Mouse (Mus musculus) lung, postnatal 0 days (tissue): ENCODE measurements around the gene Aplf. TPM values are rescaled to one million over a fixed set of nuclear protein-coding genes. Genes with fewer than 3 reads are reported as not detected.

Experiments
- ATAC-seq: fragments of 200-750 bp; cut with Nextera tagmentation; 2 replicates; pipeline ENCODE4 v1.8.0; 2017; ENCODE audit warnings: moderate library complexity
- DNase-seq: peaks from one replicate; pipeline ENCODE4 v3.0.0-alpha.2; 2016; ENCODE audit warnings: low spot score
- H3K27ac ChIP-seq: fragments of 300-500 bp; sonication (generic); 2 replicates; pipeline ENCODE4 v1.5.1; 2014; ENCODE audit warnings: antibody characterized with exemption, mild to moderate bottlenecking, low read length, mixed read lengths
- H3K27me3 ChIP-seq: fragments of 300-500 bp; sonication (generic); replicated peaks from 2 replicates; pipeline ENCODE4 v1.6.1; 2014; ENCODE audit warnings: low read length, mixed read lengths; ENCODE audit not compliant: insufficient read depth
- H3K36me3 ChIP-seq: fragments of 300-500 bp; sonication (generic); 2 replicates; pipeline ENCODE4 v1.6.1; 2014; ENCODE audit warnings: low read length, mixed read lengths; ENCODE audit not compliant: insufficient read depth
- H3K4me1 ChIP-seq: fragments of 300-500 bp; sonication (generic); 2 replicates; pipeline ENCODE4 v1.6.1; 2014; ENCODE audit warnings: antibody characterized with exemption, low read depth, low read length, mixed read lengths; ENCODE audit not compliant: insufficient read depth
- H3K4me2 ChIP-seq: fragments of 300-500 bp; sonication (generic); replicated peaks from 2 replicates; pipeline ENCODE4 v1.6.1; 2014; ENCODE audit warnings: low read depth, mild to moderate bottlenecking, low read length, moderate library complexity, mixed read lengths
- H3K4me3 ChIP-seq: fragments of 300-500 bp; sonication (generic); 2 replicates; pipeline ENCODE4 v1.5.1; 2014; ENCODE audit warnings: low read depth, low read length
- H3K9ac ChIP-seq: fragments of 300-500 bp; sonication (generic); replicated peaks from 2 replicates; pipeline ENCODE4 v1.6.1; 2014; ENCODE audit warnings: low read depth, mild to moderate bottlenecking
- H3K9me3 ChIP-seq: fragments of 300-500 bp; sonication (generic); 2 replicates; pipeline ENCODE4 v1.6.1; 2016; ENCODE audit warnings: low read length, mixed read lengths
- CTCF ChIP-seq: IDR thresholded peaks from 2 replicates; pipeline ENCODE4 v1.5.1; 2016; ENCODE audit warnings: antibody characterized with exemption, mild to moderate bottlenecking
- EP300 ChIP-seq: IDR thresholded peaks from 2 replicates; pipeline ENCODE4 v1.6.1; 2016; ENCODE audit warnings: antibody characterized with exemption, mild to moderate bottlenecking, control low read depth
- WGBS: fragments of 180-500 bp; shearing (Covaris S2); extraction: QIAGEN DNeasy Blood & Tissue Kit; methylation state at CpG from one replicate; pipeline ENCODE4 v1.1.7; 2014; 5-methylcytosine and 5-hydroxymethylcytosine counted together
- polyA plus RNA-seq: library from polyadenylated mRNA; unstranded; fragments of >200 nt; fragmentation: Nextera tagmentation; extraction: Ambion mirVana; gene quantifications from 2 replicates; pipeline ENCODE4 v1.2.1, GENCODE M21; 2015

The Aplf gene
- polyA plus RNA-seq, result 8.7 and 10.0 TPM in 2 replicates

GRCm38 (mm10) chr6:87671771-87672517 lies at the start of gene Aplf:
Gene Aplf (minus strand): TSS chr6:87672193.
- peak within 1 kb of the TSS; percentile 81 for H3K27ac ChIP-seq
- WGBS, result 1% methylated on average over 33 of the region's 33 CpGs
- H3K4me2 ChIP-seq, result peak within 1 kb of the TSS; percentile 97
- peak within 1 kb of the TSS; percentile 73 for H3K4me3 ChIP-seq
- no peaks in the 10 kb centered on the region for H3K27me3 ChIP-seq
- peak within 1 kb of the TSS; percentile 59 for H3K9ac ChIP-seq
- ATAC-seq (peak; percentile 100), DNase-seq (peak; percentile 100)
- no peaks in the 10 kb centered on the region for H3K36me3 ChIP-seq
- H3K9me3 ChIP-seq, result no peaks in the 10 kb centered on the region
- TF ChIP-seq CTCF (no peak), EP300 (peak; percentile 9; the same call in 1 of the 2 replicates)
- H3K4me1 ChIP-seq, result peaks cover 10% of the 10 kb centered on the region; the same call in 1 of the 2 replicates

GRCm38 (mm10) chr6:87714091-87714490 lies 42.1 kb upstream of the Aplf start:
- no peaks in the 10 kb centered on the region for H3K36me3 ChIP-seq
- TF ChIP-seq CTCF, result no peak
- TF ChIP-seq EP300, result no peak
- H3K9ac ChIP-seq, result no peak overlapping the region
- H3K27ac ChIP-seq, result no peak overlapping the region
- H3K4me3 ChIP-seq, result no peak overlapping the region
- H3K9me3 ChIP-seq, result no peaks in the 10 kb centered on the region
- WGBS, result 73% methylated on average over 4 of the region's 4 CpGs
- no peak overlapping the region for H3K4me2 ChIP-seq
- no peaks in the 10 kb centered on the region for H3K27me3 ChIP-seq
- ATAC-seq (no peak), DNase-seq (no peak)
- no peaks in the 10 kb centered on the region for H3K4me1 ChIP-seq

- no peak for DNase-seq
- Histone ChIP-seq H3K36me3 (no peaks in the 10 kb centered on the region), H3K4me1 (no peaks in the 10 kb centered on the region), H3K9ac (no peak overlapping the region), H3K9me3 (no peaks in the 10 kb centered on the region), H3K4me3 (no peak overlapping the region), H3K27ac (no peak overlapping the region), H3K27me3 (no peaks in the 10 kb centered on the region), H3K4me2 (no peak overlapping the region)
- ATAC-seq, result no peak
- no peak for TF ChIP-seq EP300
- TF ChIP-seq CTCF, result no peak
- WGBS, result 86% methylated on average over 4 of the region's 4 CpGs
Measured at GRCm38 (mm10) chr6:87712311-87712710, 40.3 kb upstream of the Aplf start.

GRCm38 (mm10) chr6:87706246-87706645 lies 34.3 kb upstream of the Aplf start:
- Histone ChIP-seq H3K4me2 (no peak overlapping the region), H3K27ac (no peak overlapping the region), H3K36me3 (no peaks in the 10 kb centered on the region), H3K9ac (no peak overlapping the region), H3K9me3 (no peaks in the 10 kb centered on the region), H3K4me1 (no peaks in the 10 kb centered on the region), H3K4me3 (no peak overlapping the region), H3K27me3 (no peaks in the 10 kb centered on the region)
- ATAC-seq (no peak), DNase-seq (peak; percentile 45)
- no peak for TF ChIP-seq EP300
- TF ChIP-seq CTCF, result peak; percentile 63
- WGBS, result 41% methylated on average over 3 of the region's 3 CpGs

- TF ChIP-seq CTCF (no peak), EP300 (no peak)
- no peaks in the 10 kb centered on the region for H3K36me3 ChIP-seq
- H3K27me3 ChIP-seq, result no peaks in the 10 kb centered on the region
- no peaks in the 10 kb centered on the region for H3K9me3 ChIP-seq
- ATAC-seq (no peak), DNase-seq (no peak)
- H3K4me3 ChIP-seq, result no peak overlapping the region
- no peak overlapping the region for H3K9ac ChIP-seq
- 91% methylated on average over 4 of the region's 4 CpGs for WGBS
- no peak overlapping the region for H3K27ac ChIP-seq
- H3K4me1 ChIP-seq, result no peaks in the 10 kb centered on the region
- H3K4me2 ChIP-seq, result no peak overlapping the region
Measured at GRCm38 (mm10) chr6:87696544-87696943, 24.6 kb upstream of the Aplf start.

GRCm38 (mm10) chr6:87695947-87696346 lies 24.0 kb upstream of the Aplf start:
- no peaks in the 10 kb centered on the region for H3K27me3 ChIP-seq
- H3K4me3 ChIP-seq, result no peak overlapping the region
- H3K36me3 ChIP-seq, result no peaks in the 10 kb centered on the region
- ATAC-seq, result no peak
- TF ChIP-seq CTCF, result no peak
- TF ChIP-seq EP300, result no peak
- H3K4me2 ChIP-seq, result no peak overlapping the region
- H3K9me3 ChIP-seq, result no peaks in the 10 kb centered on the region
- 74% methylated on average over 3 of the region's 3 CpGs for WGBS
- no peak overlapping the region for H3K9ac ChIP-seq
- no peak for DNase-seq
- H3K4me1 ChIP-seq, result no peaks in the 10 kb centered on the region
- H3K27ac ChIP-seq, result no peak overlapping the region
